Mouse (Mus musculus) left cerebral cortex, postnatal 25 days (tissue): ENCODE data around the gene Bag6. TPM values are rescaled to one million over a fixed set of nuclear protein-coding genes. Genes with fewer than 3 reads are reported as not detected.

Experiments
- DNase-seq, 2 experiments: peaks; one replicate each; pipeline ENCODE4 v3.0.0; 2022; ENCODE audit warnings: low spot score in 2 of 2, mixed read lengths in 1 of 2
- intact Hi-C: fragments of 180-260 bp; cut with DNase I; formaldehyde crosslinking; loops from one replicate; pipeline ENCODE4 v1.15.1; 2025
- total RNA-seq, 2 experiments: library from RNA; stranded (reverse); gene quantifications; 2 replicates each; pipeline ENCODE4 v1.2.3; 2021

Bag6 gene
- total RNA-seq, 2 experiments from 2014 or later = 286 to 292 TPM

- intact Hi-C loops = loop anchor here (1.0 kb wide), 1 partner anchor 29 kb away; the partner anchor contains the start of gene Prrc2a
- DNase-seq = no peak
Measured at GRCm38 (mm10) chr17:35135591-35136320, 778 bp downstream of the Bag6 start.

- DNase-seq = no peak
- intact Hi-C loops = no loop called here
Measured at GRCm38 (mm10) chr17:35139269-35139668, 4.3 kb downstream of the Bag6 start.

GRCm38 (mm10) chr17:35140490-35140996 is 5.6 kb downstream of the Bag6 start:
- intact Hi-C loops = no loop called here

GRCm38 (mm10) chr17:35141971-35142370 is 7.0 kb downstream of the Bag6 start:
- intact Hi-C loops = no loop called here
- no peak for DNase-seq

More at GRCm38 (mm10) chr17:35140490-35140996, 5.6 kb downstream of the Bag6 start:
- no peak for DNase-seq

- no peak for DNase-seq
- intact Hi-C loops = no loop called here
Measured at GRCm38 (mm10) chr17:35146139-35146538, 11.2 kb downstream of the Bag6 start.

- intact Hi-C loops = no loop called here
- no peak for DNase-seq
Measured at GRCm38 (mm10) chr17:35147348-35147747, 12.4 kb downstream of the Bag6 start.

- intact Hi-C loops = loop anchor here (2.0 kb wide), 1 partner anchor 15 kb away; no protein-coding TSS in a partner anchor
Measured at GRCm38 (mm10) chr17:35147922-35148639, 13.1 kb downstream of the Bag6 start.

GRCm38 (mm10) chr17:35152121-35152520 is 17.1 kb downstream of the Bag6 start:
- DNase-seq = no peak
- intact Hi-C loops = no loop called here

More at GRCm38 (mm10) chr17:35147922-35148639, 13.1 kb downstream of the Bag6 start:
- no peak for DNase-seq

GRCm38 (mm10) chr17:35153077-35153476 is 18.1 kb downstream of the Bag6 start:
- DNase-seq = no peak
- intact Hi-C loops = no loop called here

- intact Hi-C loops = no loop called here
- no peak for DNase-seq
Measured at GRCm38 (mm10) chr17:35153931-35154330, 19.0 kb downstream of the Bag6 start.

GRCm38 (mm10) chr17:35154616-35155015 is 19.6 kb downstream of the Bag6 start:
- intact Hi-C loops = no loop called here
- DNase-seq = no peak

- no peak for DNase-seq
- intact Hi-C loops = no loop called here
Measured at GRCm38 (mm10) chr17:35155451-35155850, 20.5 kb downstream of the Bag6 start.

- DNase-seq = no peak
Measured at GRCm38 (mm10) chr17:35156461-35157200, 21.7 kb downstream of the Bag6 start.

GRCm38 (mm10) chr17:35157254-35157653 is 22.3 kb downstream of the Bag6 start:
- no peak for DNase-seq
- intact Hi-C loops = no loop called here

More at GRCm38 (mm10) chr17:35156461-35157200, 21.7 kb downstream of the Bag6 start:
- intact Hi-C loops = no loop called here

- intact Hi-C loops = no loop called here
- DNase-seq = no peak
Measured at GRCm38 (mm10) chr17:35157661-35158175, 22.7 kb downstream of the Bag6 start.

- intact Hi-C loops = no loop called here
- DNase-seq = no peak
Measured at GRCm38 (mm10) chr17:35158850-35159593, 24.0 kb downstream of the Bag6 start.

GRCm38 (mm10) chr17:35159638-35160037 is 24.7 kb downstream of the Bag6 start:
- DNase-seq = no peak
- intact Hi-C loops = no loop called here

GRCm38 (mm10) chr17:35161421-35161820 is 26.4 kb downstream of the Bag6 start:
- intact Hi-C loops = no loop called here
- DNase-seq = no peak

- no peak for DNase-seq
- intact Hi-C loops = loop anchor here (2.0 kb wide), 1 partner anchor 13 kb away; no protein-coding TSS in a partner anchor
Measured at GRCm38 (mm10) chr17:35162121-35162520, 27.1 kb downstream of the Bag6 start.
